Mouse (Mus musculus): ENCODE data around the gene Tbc1d22b. TPM values are rescaled to one million over a fixed set of nuclear protein-coding genes. Genes with fewer than 3 reads are reported as not detected.

Tbc1d22b gene
- total and polyA plus RNA-seq, 3 experiments = 8.0 to 53.8 (median 30.7) TPM

- Histone ChIP-seq H3K4me3 (ENCODE audit: control insufficient read depth in 1 of 2, insufficient read depth in 1 of 2, low read depth in 2 of 2, low read length in 2 of 2) (no peak overlapping the region), H3K79me2 (ENCODE audit: control insufficient read depth, insufficient read depth, low read length, poor library complexity) (no peaks in the 10 kb centered on the region), H3K9me3 (replicated peaks; ENCODE audit: insufficient read depth, low read length) (no peaks in the 10 kb centered on the region), H3K27me3 (ENCODE audit: control insufficient read depth in 1 of 2, insufficient read depth in 2 of 2, low read length in 2 of 2) (no peaks in the 10 kb centered on the region), H3K36me3 (ENCODE audit: control insufficient read depth in 1 of 2, insufficient read depth in 2 of 2, low read length in 2 of 2) (no peaks in the 10 kb centered on the region), H3K27ac (ENCODE audit: control insufficient read depth, low read depth, low read length) (no peak overlapping the region), H3K4me1 (ENCODE audit: control insufficient read depth in 1 of 2, insufficient read depth in 2 of 2, low read length in 2 of 2) (0 out of 4 replicates have a peak, but pooled peaks cover 0 to 2% of the 10 kb centered on the region in 2 experiments), H3K9ac (ENCODE audit: control insufficient read depth, low read depth, low read length, poor library complexity, severe bottlenecking) (no peak overlapping the region)
- no peak for DNase-seq (ENCODE audit: low read depth, low spot score)
- TF ChIP-seq ZC3H11A (IDR thresholded peaks at IDR 0.05; ENCODE audit: low read depth, low read length) = no peak
- TF ChIP-seq USF2 (IDR thresholded peaks at IDR 0.05; ENCODE audit: borderline replicate concordance in 1 of 2, insufficient read depth in 1 of 2, low read depth in 1 of 2, low read length in 2 of 2) = no peak
- no peak for TF ChIP-seq NRF1 (IDR thresholded peaks at IDR 0.05; ENCODE audit: insufficient read depth, low read depth, low read length, poor library complexity, severe bottlenecking)
- TF ChIP-seq GABPA (IDR thresholded peaks at IDR 0.05; ENCODE audit: low read depth, low read length) = no peak
- TF ChIP-seq MYC (IDR thresholded peaks at IDR 0.05; ENCODE audit: low read depth, low read length) = no peak
- no peak for TF ChIP-seq MEF2A (IDR thresholded peaks at IDR 0.05; ENCODE audit: extremely low read depth, insufficient replicate concordance, low read depth, low read length, poor library complexity, severe bottlenecking)
- no peak for TF ChIP-seq HCFC1 (IDR thresholded peaks at IDR 0.05; ENCODE audit: low read depth, low read length)
These were observed 38.9 kb upstream of the Tbc1d22b start for GRCm38 (mm10) chr17:29510691-29511090.

- Histone ChIP-seq H3K4me1 (ENCODE audit: control insufficient read depth in 1 of 2, insufficient read depth in 2 of 2, low read length in 2 of 2) (0 out of 4 replicates have a peak, but pooled peaks cover 0 to 2% of the 10 kb centered on the region in 2 experiments), H3K9ac (ENCODE audit: control insufficient read depth, low read depth, low read length, poor library complexity, severe bottlenecking) (no peak overlapping the region)
These were observed 36.4 kb upstream of the Tbc1d22b start for GRCm38 (mm10) chr17:29513044-29513730.

More at GRCm38 (mm10) chr17:29513044-29513730, 36.4 kb upstream of the Tbc1d22b start:
- no peak for TF ChIP-seq UBTF (IDR thresholded peaks at IDR 0.05; ENCODE audit: borderline replicate concordance, insufficient read depth, low read depth, low read length)
- TF ChIP-seq ZC3H11A (IDR thresholded peaks at IDR 0.05; ENCODE audit: low read depth, low read length) = peak; percentile 72
- 0 out of 2 replicates have a peak, but pooled peaks have one; percentile 19 for TF ChIP-seq TBP (IDR thresholded peaks at IDR 0.05; ENCODE audit: low read depth, low read length)
- no peak for TF ChIP-seq MYC (IDR thresholded peaks at IDR 0.05; ENCODE audit: low read depth, low read length)
- TF ChIP-seq RAD21 (IDR thresholded peaks at IDR 0.05; ENCODE audit: low read depth, low read length) = peak; percentile 68
- peak; percentile 61 for TF ChIP-seq SMC3 (IDR thresholded peaks at IDR 0.05; ENCODE audit: low read depth, low read length)
- TF ChIP-seq USF2 (IDR thresholded peaks at IDR 0.05; ENCODE audit: borderline replicate concordance in 1 of 2, insufficient read depth in 1 of 2, low read depth in 1 of 2, low read length in 2 of 2) = no peak
- TF ChIP-seq BHLHE40 (IDR thresholded peaks at IDR 0.05; ENCODE audit: borderline replicate concordance, low read depth, low read length) = no peak
- no peak for TF ChIP-seq JUND (IDR thresholded peaks at IDR 0.05; ENCODE audit: low read depth, low read length)
- peak; percentile 27 to 62 (median 59); a peak in 5 of 6 replicates for TF ChIP-seq CTCF (IDR thresholded peaks at IDR 0.05 in 2 of 3, conservative IDR thresholded peaks at IDR 0.05 in 1 of 3; ENCODE audit: control insufficient read depth in 1 of 3, insufficient read depth in 1 of 3, low read depth in 2 of 3, low read length in 3 of 3, poor library complexity in 1 of 3, severe bottlenecking in 1 of 3)
- TF ChIP-seq ZKSCAN1 (IDR thresholded peaks at IDR 0.05; ENCODE audit: low read depth, low read length) = no peak
- no peaks in the 10 kb centered on the region for H3K9me3 ChIP-seq (replicated peaks; ENCODE audit: insufficient read depth, low read length)
- no peak overlapping the region for H3K27ac ChIP-seq (ENCODE audit: control insufficient read depth, low read depth, low read length)
- no peak for DNase-seq (ENCODE audit: low read depth, low spot score)
- no peaks in the 10 kb centered on the region for H3K36me3 ChIP-seq (ENCODE audit: control insufficient read depth in 1 of 2, insufficient read depth in 2 of 2, low read length in 2 of 2)
- no peaks in the 10 kb centered on the region for H3K79me2 ChIP-seq (ENCODE audit: control insufficient read depth, insufficient read depth, low read length, poor library complexity)
- no peak overlapping the region for H3K4me3 ChIP-seq (ENCODE audit: control insufficient read depth in 1 of 2, insufficient read depth in 1 of 2, low read depth in 2 of 2, low read length in 2 of 2)
- no peaks in the 10 kb centered on the region for H3K27me3 ChIP-seq (ENCODE audit: control insufficient read depth in 1 of 2, insufficient read depth in 2 of 2, low read length in 2 of 2)

Data from MEL (cell line).